Mouse (Mus musculus) hindbrain, embryonic 16.5 days (tissue): ENCODE data around the gene Gpbp1. TPM values are rescaled to one million over a fixed set of nuclear protein-coding genes. Genes with fewer than 3 reads are reported as not detected.
A peak's percentile ranks its signal among the peaks of the same experiment; 100 is the strongest.

Source experiments
- ATAC-seq: fragments of 200-750 bp; cut with Nextera tagmentation; 2 replicates; pipeline ENCODE4 v1.8.0; 2017; ENCODE audit warnings: moderate TSS enrichment, moderate library complexity
- H3K27ac ChIP-seq: fragments of 300-500 bp; sonication (generic); 2 replicates; pipeline ENCODE4 v1.5.1; 2014; ENCODE audit warnings: low read depth, mild to moderate bottlenecking, control low read depth, low read length, moderate library complexity
- H3K27me3 ChIP-seq: fragments of 300-500 bp; sonication (generic); replicated peaks from 2 replicates; pipeline ENCODE4 v1.6.1; 2014; ENCODE audit warnings: low read length; ENCODE audit not compliant: control insufficient read depth, insufficient read depth
- H3K36me3 ChIP-seq: fragments of 300-500 bp; sonication (generic); 2 replicates; pipeline ENCODE4 v1.6.1; 2014; ENCODE audit warnings: mild to moderate bottlenecking, low read length, moderate library complexity, mixed read lengths; ENCODE audit not compliant: control insufficient read depth, insufficient read depth
- H3K4me1 ChIP-seq: fragments of 300-500 bp; sonication (generic); 2 replicates; pipeline ENCODE4 v1.6.1; 2014; ENCODE audit warnings: low read depth, low read length; ENCODE audit not compliant: control insufficient read depth, insufficient read depth
- H3K4me2 ChIP-seq: fragments of 300-500 bp; sonication (generic); 2 replicates; pipeline ENCODE4 v1.6.1; 2014; ENCODE audit warnings: mild to moderate bottlenecking, low read length, control low read depth, moderate library complexity
- H3K4me3 ChIP-seq: fragments of 300-500 bp; sonication (generic); 2 replicates; pipeline ENCODE4 v1.5.1; 2014; ENCODE audit warnings: mild to moderate bottlenecking, low read length, control low read depth, moderate library complexity
- H3K9ac ChIP-seq: fragments of 300-500 bp; sonication (generic); 2 replicates; pipeline ENCODE4 v1.6.1; 2014; ENCODE audit warnings: low read depth, mild to moderate bottlenecking, control low read depth, low read length, moderate library complexity
- H3K9me3 ChIP-seq: fragments of 300-500 bp; sonication (generic); 2 replicates; pipeline ENCODE4 v1.6.1; 2014; ENCODE audit warnings: mild to moderate bottlenecking, low read length, moderate library complexity; ENCODE audit not compliant: control insufficient read depth
- WGBS: fragments of 180-500 bp; shearing (Covaris S2); extraction: QIAGEN DNeasy Blood & Tissue Kit; methylation state at CpG from one replicate; pipeline ENCODE4 v1.1.7; 2014; 5-methylcytosine and 5-hydroxymethylcytosine counted together
- polyA plus RNA-seq: library from polyadenylated mRNA; unstranded; fragments of >200 nt; fragmentation: Nextera tagmentation; extraction: Ambion mirVana; gene quantifications from 2 replicates; pipeline ENCODE4 v1.2.1, GENCODE M21; 2015

Gene Gpbp1
- polyA plus RNA-seq, 1 experiment from 2014 or later, result 80.5 TPM

- no peaks in the 10 kb centered on the region for H3K27me3 ChIP-seq
- 79% methylated on average over 5 of the region's 5 CpGs for WGBS
- H3K4me2 ChIP-seq, result no peak overlapping the region
- ATAC-seq, result no peak
- no peaks in the 10 kb centered on the region for H3K36me3 ChIP-seq
- no peak overlapping the region for H3K4me3 ChIP-seq
- H3K27ac ChIP-seq, result no peak overlapping the region
- H3K9ac ChIP-seq, result no peak overlapping the region
- H3K4me1 ChIP-seq, result no peaks in the 10 kb centered on the region
- H3K9me3 ChIP-seq, result no peaks in the 10 kb centered on the region
These were observed 28.4 kb upstream of the Gpbp1 start for GRCm38 (mm10) chr13:111518332-111518731.

- Histone ChIP-seq H3K36me3 (no peaks in the 10 kb centered on the region), H3K27ac (no peak overlapping the region), H3K9me3 (no peaks in the 10 kb centered on the region), H3K4me1 (no peaks in the 10 kb centered on the region), H3K9ac (no peak overlapping the region), H3K4me3 (no peak overlapping the region), H3K4me2 (no peak overlapping the region), H3K27me3 (no peaks in the 10 kb centered on the region)
- WGBS, result 91% methylated on average over 7 of the region's 7 CpGs
- ATAC-seq, result no peak
These were observed 26.7 kb upstream of the Gpbp1 start for GRCm38 (mm10) chr13:111516385-111517150.

- Histone ChIP-seq H3K27ac (no peak overlapping the region), H3K27me3 (no peaks in the 10 kb centered on the region), H3K36me3 (no peaks in the 10 kb centered on the region), H3K9me3 (no peaks in the 10 kb centered on the region), H3K4me2 (no peak overlapping the region), H3K4me3 (no peak overlapping the region), H3K4me1 (no peaks in the 10 kb centered on the region), H3K9ac (no peak overlapping the region)
- WGBS, result 29% methylated on average over 5 of the region's 5 CpGs
- ATAC-seq, result no peak
These were observed 19.5 kb upstream of the Gpbp1 start for GRCm38 (mm10) chr13:111509385-111509784.

DNA sequence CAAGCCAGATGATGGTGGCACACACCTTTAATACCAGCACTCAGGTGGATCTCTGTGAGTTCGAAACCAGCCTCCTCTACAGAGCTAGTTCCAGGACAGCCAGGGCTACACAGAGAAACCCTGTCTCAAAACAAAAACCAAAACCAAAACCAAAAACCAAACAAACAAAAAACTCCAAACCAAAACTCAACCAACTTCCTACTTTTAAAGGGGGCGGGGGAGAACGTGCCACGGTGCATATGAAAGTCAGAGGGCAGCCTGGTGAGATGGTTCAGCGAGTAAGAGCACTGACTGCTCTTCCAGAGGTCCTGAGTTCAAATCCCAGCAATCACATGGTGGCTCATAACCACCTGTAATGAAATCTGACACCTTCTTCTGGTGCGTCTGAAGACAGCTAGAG lies 18.7 kb upstream of the Gpbp1 start:
- Histone ChIP-seq H3K4me1 (no peaks in the 10 kb centered on the region), H3K4me2 (no peak overlapping the region), H3K9me3 (no peaks in the 10 kb centered on the region), H3K9ac (no peak overlapping the region), H3K27ac (no peak overlapping the region), H3K27me3 (no peaks in the 10 kb centered on the region), H3K36me3 (no peaks in the 10 kb centered on the region), H3K4me3 (no peak overlapping the region)
- ATAC-seq, result no peak
- 79% methylated on average over 6 of the region's 6 CpGs for WGBS

DNA sequence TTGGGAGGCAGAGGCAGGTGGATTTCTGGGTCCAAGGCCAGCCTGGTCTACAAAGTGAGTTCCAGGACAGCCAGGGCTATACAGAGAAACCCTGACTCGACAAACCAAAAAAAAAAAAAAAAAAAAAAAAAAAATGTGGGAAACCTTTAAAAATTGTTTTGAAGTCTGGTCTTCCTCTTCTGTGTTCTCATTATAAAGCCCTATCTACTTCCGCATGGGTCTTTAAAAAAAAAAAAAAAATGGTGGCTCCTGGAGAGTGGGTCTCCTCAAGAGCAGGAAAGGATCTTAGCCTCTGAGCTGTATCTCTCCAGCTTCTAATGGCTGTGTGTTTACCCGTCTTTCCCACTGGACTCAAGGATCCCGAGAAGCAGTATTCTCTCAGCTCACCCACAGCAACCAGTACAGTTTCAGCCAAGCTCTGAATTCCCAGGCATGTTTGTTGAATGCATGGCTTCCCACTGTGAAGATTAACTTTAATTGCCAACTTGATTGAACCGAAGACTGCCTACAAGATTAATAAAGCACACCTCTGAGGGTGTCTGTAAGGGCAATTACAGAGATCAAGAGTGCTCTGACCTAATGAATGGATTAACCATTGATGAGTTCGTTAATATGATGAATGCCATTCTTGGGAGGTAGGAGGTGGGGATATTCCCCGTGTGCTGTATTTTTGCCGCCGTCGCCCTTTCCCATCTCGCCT lies 4.6 kb upstream of the Gpbp1 start:
- H3K4me1 ChIP-seq, result no peaks in the 10 kb centered on the region
- H3K27me3 ChIP-seq, result peaks cover 6% of the 10 kb centered on the region
- no peak overlapping the region for H3K4me3 ChIP-seq
- no peak overlapping the region for H3K27ac ChIP-seq
- no peak overlapping the region for H3K9ac ChIP-seq
- H3K9me3 ChIP-seq, result no peaks in the 10 kb centered on the region
- no peaks in the 10 kb centered on the region for H3K36me3 ChIP-seq
- no peak for ATAC-seq
- 63% methylated on average over 11 of the region's 11 CpGs for WGBS
- H3K4me2 ChIP-seq, result no peak overlapping the region

DNA sequence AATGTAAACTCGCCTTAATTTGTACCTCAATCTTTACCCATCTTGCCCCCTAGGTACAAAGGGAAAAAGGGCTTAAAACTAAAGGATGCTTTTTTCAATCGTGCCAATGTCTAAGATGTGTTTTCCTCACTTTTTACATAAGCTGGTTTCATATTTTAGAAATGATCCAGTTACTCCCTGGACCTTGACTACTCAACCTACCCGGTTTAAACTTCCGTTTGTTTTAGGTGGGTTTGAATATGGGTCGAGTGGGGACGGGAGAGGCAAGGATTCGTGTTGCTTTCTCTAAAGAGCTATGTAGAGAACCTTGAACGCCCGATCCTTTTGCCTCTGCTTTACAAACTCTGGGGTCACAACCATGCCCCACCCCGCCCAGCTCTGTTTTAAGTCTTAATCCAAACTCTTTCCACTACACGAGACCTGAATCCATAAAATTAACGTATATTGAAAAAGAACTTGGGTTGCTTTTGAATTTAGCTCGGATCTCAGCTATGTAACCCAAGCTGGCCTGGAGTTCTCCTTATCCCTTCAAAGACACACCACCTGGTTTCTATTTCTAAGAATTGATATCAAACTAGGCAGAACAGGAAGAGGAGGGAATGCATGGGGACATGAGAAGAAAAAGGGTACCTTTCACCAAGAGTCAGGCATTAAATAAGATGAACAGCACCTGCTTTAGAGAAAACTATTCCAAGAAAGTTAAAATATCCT lies 1.3 kb upstream of the Gpbp1 start:
- Histone ChIP-seq H3K4me3 (peak overlapping the region; percentile 93), H3K4me1 (peaks cover 5% of the 10 kb centered on the region), H3K4me2 (peak overlapping the region; percentile 76), H3K9ac (no peak overlapping the region), H3K36me3 (no peaks in the 10 kb centered on the region), H3K9me3 (no peaks in the 10 kb centered on the region), H3K27ac (no peak overlapping the region), H3K27me3 (peaks cover 6% of the 10 kb centered on the region)
- 26% methylated on average over 13 of the region's 13 CpGs for WGBS
- no peak for ATAC-seq

GRCm38 (mm10) chr13:111489502-111489801 lies 459 bp downstream of the Gpbp1 start:
- Histone ChIP-seq H3K9ac (peak overlapping the region; percentile 95), H3K4me1 (peaks cover 18% of the 10 kb centered on the region), H3K9me3 (no peaks in the 10 kb centered on the region), H3K36me3 (no peaks in the 10 kb centered on the region), H3K27me3 (peaks cover 6% of the 10 kb centered on the region), H3K4me2 (peak overlapping the region; percentile 73), H3K4me3 (peak overlapping the region; percentile 93), H3K27ac (peak overlapping the region; percentile 97)
- WGBS, result 1% methylated on average over 11 of the region's 33 CpGs
- peak; percentile 70 for ATAC-seq

- peak overlapping the region; percentile 95 for H3K9ac ChIP-seq
- no peaks in the 10 kb centered on the region for H3K36me3 ChIP-seq
- peaks cover 20% of the 10 kb centered on the region for H3K4me1 ChIP-seq
- under 1% methylated on average over 61 of the region's 98 CpGs for WGBS
- no peaks in the 10 kb centered on the region for H3K9me3 ChIP-seq
- H3K27ac ChIP-seq, result peak overlapping the region; percentile 97
- ATAC-seq, result peak; percentile 2
- peak overlapping the region; percentile 73 for H3K4me2 ChIP-seq
- peaks cover 6% of the 10 kb centered on the region for H3K27me3 ChIP-seq
- H3K4me3 ChIP-seq, result peak overlapping the region; percentile 93
These were observed 1.0 kb downstream of the Gpbp1 start for GRCm38 (mm10) chr13:111488651-111489501.
